Mouse (Mus musculus) cerebellum, adult 2 months (tissue): ENCODE results near the gene Fn1.

Source experiments
- CTCF ChIP-seq: fragments of 200-500 bp; IDR thresholded peaks from 2 replicates; pipeline ENCODE4 v1.5.1; 2011; ENCODE audit warnings: low read depth, mild to moderate bottlenecking, control low read depth, low read length, moderate library complexity, borderline replicate concordance; ENCODE audit not compliant: insufficient read depth
- POLR2A ChIP-seq: fragments of 200-500 bp; IDR thresholded peaks from 2 replicates; pipeline ENCODE4 v1.6.1; 2011; ENCODE audit warnings: low read length, control low read depth, borderline replicate concordance; ENCODE audit not compliant: insufficient read depth

GRCm38 (mm10) chr1:71686791-71687190 lies 33.8 kb upstream of the Fn1 start:
- TF ChIP-seq POLR2A (no peak), CTCF (no peak)
